ENCODE assay signal across 10 mouse cellular contexts in the genomic region with DNA sequence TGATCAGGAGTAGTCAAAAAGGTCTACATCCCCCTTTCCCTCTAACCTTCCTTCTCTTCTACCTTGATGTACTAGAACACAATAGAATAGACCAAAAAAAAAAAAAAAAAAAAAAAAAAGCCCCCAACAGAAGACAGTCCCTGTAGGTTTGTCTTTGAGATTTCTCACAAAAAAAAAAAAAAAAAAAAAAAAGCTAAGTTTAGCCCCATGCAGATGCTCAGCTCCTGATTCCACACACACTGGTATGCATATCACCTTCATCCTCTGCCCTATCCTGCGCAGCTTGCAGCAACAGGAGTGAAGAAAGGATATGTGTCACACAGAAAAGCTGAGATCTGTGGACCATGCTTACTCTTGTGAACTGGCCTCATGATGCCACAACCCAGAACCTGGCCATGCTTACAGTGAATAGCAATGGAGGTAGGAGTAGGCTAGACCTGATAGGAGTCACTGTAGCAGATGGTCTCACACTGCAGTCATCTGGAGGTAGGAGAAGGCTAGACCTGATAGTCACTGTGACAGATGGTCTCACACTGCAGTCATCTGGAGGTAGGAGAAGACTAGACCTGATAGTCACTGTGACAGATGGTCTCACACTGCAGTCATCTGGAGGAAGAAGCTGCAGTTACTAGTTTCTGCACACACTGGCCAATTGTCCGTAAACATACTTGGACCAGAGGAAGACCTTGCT. TPM values are rescaled to one million over a fixed set of nuclear protein-coding genes. Genes with fewer than 3 reads are reported as not detected.
DNase-seq lines count a peak whose midpoint lies in the region; ATAC-seq and TF ChIP-seq lines count a peak whose summit lies in the region.
"Had no signal": no experiment of that assay in that cellular context is flagged by ENCODE, and none has a peak within 500 bp of the region (broad histone marks: within the 10 kb centered on the region; RNA-seq: fewer than 3 reads in every experiment).

No protein-coding gene starts in this region.

- H3K4me1 ChIP-seq in heart, embryonic 13.5 days, result peaks cover 38% of the 10 kb centered on the region
- H3K4me1 ChIP-seq in thymus, adult 2 months (replicated peaks; ENCODE audit: control insufficient read depth, insufficient read depth, low read length), result peaks cover 9% of the 10 kb centered on the region; the same call in 1 of the 2 replicates
- peaks cover 77% of the 10 kb centered on the region for H3K4me1 ChIP-seq in liver, embryonic 13.5 days (replicated peaks)

- no peak overlapping the region for H3K9ac ChIP-seq in heart, embryonic 13.5 days
- H3K9ac ChIP-seq in liver, embryonic 13.5 days, result peak overlapping the region; percentile 96

- 89% methylated on average over 2 of the region's 2 CpGs for WGBS in heart, embryonic 13.5 days
- WGBS in thymus, adult 2 months, result 100% methylated on average over 2 of the region's 2 CpGs
- 71% methylated on average over 2 of the region's 2 CpGs for whole genome bisulfite sequencing in liver, embryonic 13.5 days (ENCODE audit: insufficient replicate concordance)

- H3K27me3 ChIP-seq in heart, embryonic 13.5 days (replicated peaks), result no peaks in the 10 kb centered on the region; the same call in 1 of the 2 replicates
- no peaks in the 10 kb centered on the region for H3K27me3 ChIP-seq in thymus, adult 2 months (ENCODE audit: control insufficient read depth, insufficient read depth, low read length)
- H3K27me3 ChIP-seq in liver, embryonic 13.5 days, result no peaks in the 10 kb centered on the region
- H3K27me3 ChIP-seq: stomach, embryonic 15.5 days had no signal

- DNase-seq in heart, adult 8-10 months (ENCODE audit: low spot score), result no peak
- DNase-seq in thymus, adult 2 months, result no peak
- no peak for DNase-seq in thymus, postnatal 0 days (ENCODE audit: low spot score)
- no peak for DNase-seq in liver, embryonic 13.5 days
- DNase-seq in MN1 (ENCODE audit: low spot score), result no peak
- no peak for DNase-seq in adrenal gland, postnatal 36 days
- no peak for DNase-seq in adrenal gland, adult (ENCODE audit: inconsistent age in 2 of 2, low spot score in 1 of 2)
- DNase-seq: adrenal gland, postnatal 25 days had no signal

- H3K27ac ChIP-seq in heart, embryonic 13.5 days (replicated peaks), result no peak overlapping the region
- H3K27ac ChIP-seq in thymus, adult 2 months (ENCODE audit: control insufficient read depth, insufficient read depth, low read length), result peak overlapping the region; percentile 91
- H3K27ac ChIP-seq in liver, embryonic 13.5 days, result peak overlapping the region; percentile 94

- peak overlapping the region; percentile 81 for H3K4me2 ChIP-seq in heart, embryonic 13.5 days
- peak overlapping the region; percentile 88 for H3K4me2 ChIP-seq in liver, embryonic 13.5 days

- no peak for ATAC-seq in heart, embryonic 13.5 days (ENCODE audit: extremely low read depth, insufficient number of reproducible peaks, low FRiP score, low TSS enrichment)
- peak; percentile 24 for ATAC-seq in liver, embryonic 13.5 days (ENCODE audit: low read depth)

- H3K36me3 ChIP-seq in heart, embryonic 13.5 days, result peaks cover under 1% of the 10 kb centered on the region
- no peaks in the 10 kb centered on the region for H3K36me3 ChIP-seq in thymus, adult 2 months (ENCODE audit: control insufficient read depth, insufficient read depth, low read length)
- no peaks in the 10 kb centered on the region; the same call in 1 of the 2 replicates for H3K36me3 ChIP-seq in liver, embryonic 13.5 days
- H3K36me3 ChIP-seq: stomach, embryonic 15.5 days had no signal

- peak overlapping the region; percentile 95; the same call in 1 of the 2 replicates for H3K4me3 ChIP-seq in heart, embryonic 13.5 days
- H3K4me3 ChIP-seq in thymus, adult 2 months (ENCODE audit: control insufficient read depth, insufficient read depth, low read length), result no peak overlapping the region
- peak overlapping the region; percentile 95 for H3K4me3 ChIP-seq in liver, embryonic 13.5 days (replicated peaks)

- no peaks in the 10 kb centered on the region for H3K9me3 ChIP-seq in heart, embryonic 13.5 days
- no peaks in the 10 kb centered on the region for H3K9me3 ChIP-seq in liver, embryonic 13.5 days (replicated peaks)
- H3K9me3 ChIP-seq: stomach, embryonic 15.5 days had no signal

- TF ChIP-seq POLR2A in thymus, adult 2 months (IDR thresholded peaks at IDR 0.05; ENCODE audit: control insufficient read depth, extremely low read depth, insufficient read depth, low read length, poor library complexity), result no peak

- TF ChIP-seq CTCF in thymus, adult 2 months (IDR thresholded peaks at IDR 0.05; ENCODE audit: borderline replicate concordance, control insufficient read depth, extremely low read depth, insufficient read depth, low read length, poor library complexity), result no peak

RNA-seq across cellular contexts. Expression of a gene that starts 1.6 kb away (rescaled TPM):
- 23.7 and 23.9 TPM in 2 replicates for polyA plus RNA-seq in heart, embryonic 13.5 days (2015; fragmentation: Nextera tagmentation; extraction: Ambion mirVana)
- 100 to 1,000 TPM; 112 to 123 (median 116) TPM for total RNA-seq in heart, adult 8-10 months (2022)
- polyA plus RNA-seq in thymus, adult 2 months (2012; rRNA removed), result 24.0 and 27.3 TPM in 2 replicates
- polyA plus RNA-seq in thymus, postnatal 0 days (2015; fragmentation: Nextera tagmentation; extraction: Ambion mirVana), result 19.6 and 20.7 TPM in 2 replicates
- polyA plus RNA-seq in liver, embryonic 13.5 days (2015; fragmentation: Nextera tagmentation; extraction: Ambion mirVana), result 12.7 and 16.2 TPM in 2 replicates
- 100 to 1,000 TPM; 132 to 160 TPM for total RNA-seq in adrenal gland, postnatal 36 days (2021)

RNA-seq across cellular contexts. Expression of a gene that starts 32.7 kb away (rescaled TPM):
- 9.2 TPM in 2 replicates for polyA plus RNA-seq in heart, embryonic 13.5 days (2015; fragmentation: Nextera tagmentation; extraction: Ambion mirVana)
- 10 to 100 TPM; 31.4 to 42.1 (median 34.4) TPM for total RNA-seq in heart, adult 8-10 months (2022)
- 7.9 and 9.2 TPM in 2 replicates for polyA plus RNA-seq in thymus, adult 2 months (2012; rRNA removed)
- 2.8 and 3.0 TPM in 2 replicates for polyA plus RNA-seq in thymus, postnatal 0 days (2015; fragmentation: Nextera tagmentation; extraction: Ambion mirVana)
- 5.0 and 5.3 TPM in 2 replicates for polyA plus RNA-seq in liver, embryonic 13.5 days (2015; fragmentation: Nextera tagmentation; extraction: Ambion mirVana)
- 100 to 1,000 TPM; 117 to 206 TPM for total RNA-seq in adrenal gland, postnatal 36 days (2021)
